Mouse (Mus musculus) thymus, adult 2 months (tissue): Measurements from ENCODE around the gene 1810009A15Rik.

Experiments used
- CTCF ChIP-seq: fragments of 200-500 bp; IDR thresholded peaks from 2 replicates; pipeline ENCODE4 v1.5.1; 2012; ENCODE audit warnings: mild to moderate bottlenecking, control low read depth, low read length, moderate library complexity, borderline replicate concordance; ENCODE audit not compliant: control insufficient read depth, poor library complexity, insufficient read depth; ENCODE audit errors: extremely low read depth
- POLR2A ChIP-seq: fragments of 200-500 bp; IDR thresholded peaks from 2 replicates; pipeline ENCODE4 v1.6.1; 2012; ENCODE audit warnings: mild to moderate bottlenecking, low read length, control low read depth, moderate library complexity; ENCODE audit not compliant: control insufficient read depth, poor library complexity, insufficient read depth; ENCODE audit errors: extremely low read depth

DNA sequence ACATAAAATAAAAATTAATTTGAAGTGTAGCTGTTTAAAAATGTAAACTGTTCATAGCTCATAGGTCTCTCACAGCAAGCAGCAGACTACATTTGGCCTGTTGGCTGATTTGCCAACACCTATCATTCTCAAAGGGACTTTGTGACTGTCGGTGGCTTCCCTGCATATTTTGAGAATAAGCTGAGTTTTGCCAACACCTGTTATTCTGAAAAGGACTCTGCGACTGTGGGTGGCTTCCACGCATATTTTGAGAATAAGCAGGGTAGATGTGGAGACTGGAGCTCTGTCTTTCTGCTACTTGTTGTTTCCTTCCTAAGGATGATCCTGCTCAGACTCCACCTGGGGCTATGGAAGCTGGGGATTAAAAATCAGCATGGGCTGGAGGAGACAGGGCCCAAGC lies 35.5 kb upstream of the 1810009A15Rik start:
- TF ChIP-seq POLR2A: no peak
- TF ChIP-seq CTCF: no peak
